Mouse (Mus musculus): ENCODE data around the gene Qars.

GRCm38 (mm10) chr9:108480813-108481519, 26.5 kb upstream of the Qars start:
- TF ChIP-seq CTCF (IDR thresholded peaks at IDR 0.05; ENCODE audit: borderline replicate concordance, extremely low read depth, insufficient read depth, insufficient read length) (no peak), POLR2A (IDR thresholded peaks at IDR 0.05; ENCODE audit: borderline replicate concordance, extremely low read depth, insufficient read depth, insufficient read length, poor library complexity, severe bottlenecking) (no peak)

All from brain, embryonic 14.5 days (tissue).